Mouse (Mus musculus): ENCODE results near the gene Gnat3. TPM values are rescaled to one million over a fixed set of nuclear protein-coding genes. Genes with fewer than 3 reads are reported as not detected.

The Gnat3 gene
- polyA plus RNA-seq, 1 experiment from 2014 or later: not detected

- Histone ChIP-seq H3K4me2 (ENCODE audit: low read depth, low read length) (no peak overlapping the region), H3K4me1 (ENCODE audit: control insufficient read depth, low read depth, low read length) (no peaks in the 10 kb centered on the region), H3K27ac (ENCODE audit: low read length) (no peak overlapping the region), H3K36me3 (ENCODE audit: control insufficient read depth, insufficient read depth) (no peaks in the 10 kb centered on the region), H3K9me3 (replicated peaks; ENCODE audit: control insufficient read depth, low read length) (no peaks in the 10 kb centered on the region), H3K4me3 (ENCODE audit: low read depth, low read length) (no peak overlapping the region), H3K27me3 (ENCODE audit: control insufficient read depth, insufficient read depth, low read depth, low read length) (no peaks in the 10 kb centered on the region), H3K9ac (ENCODE audit: low read depth, low read length) (no peak overlapping the region)
- no peak for ATAC-seq (ENCODE audit: low read depth)
Observed at GRCm38 (mm10) chr5:18023347-18023746, 61.0 kb downstream of the Gnat3 start.

DNA sequence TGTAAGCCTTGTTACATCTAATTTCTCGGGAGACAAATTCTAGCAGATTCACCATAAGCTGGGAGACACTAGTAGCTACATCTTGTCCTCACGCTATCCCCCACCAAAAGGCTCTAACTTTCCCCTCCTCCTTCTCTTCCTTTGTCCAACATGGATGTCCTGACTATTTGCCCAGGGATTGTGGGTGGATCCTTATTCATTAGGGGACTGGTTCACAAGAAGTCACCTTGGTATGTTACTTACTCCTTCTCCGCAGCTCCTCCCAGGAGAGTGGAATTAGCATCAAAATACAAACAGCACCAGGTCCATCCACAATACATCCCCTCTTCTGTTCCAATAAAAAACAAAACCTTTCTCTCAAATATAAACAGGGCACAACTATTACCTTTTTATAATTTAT, 65.2 kb downstream of the Gnat3 start:
- 72% methylated on average over 3 of the region's 3 CpGs for WGBS (ENCODE audit: insufficient replicate concordance)
- Histone ChIP-seq H3K4me3 (ENCODE audit: low read depth, low read length) (no peak overlapping the region), H3K9me3 (replicated peaks; ENCODE audit: control insufficient read depth, low read length) (no peaks in the 10 kb centered on the region), H3K27me3 (ENCODE audit: control insufficient read depth, insufficient read depth, low read depth, low read length) (no peaks in the 10 kb centered on the region), H3K9ac (ENCODE audit: low read depth, low read length) (no peak overlapping the region), H3K27ac (ENCODE audit: low read length) (no peak overlapping the region), H3K4me1 (ENCODE audit: control insufficient read depth, low read depth, low read length) (no peaks in the 10 kb centered on the region), H3K36me3 (ENCODE audit: control insufficient read depth, insufficient read depth) (no peaks in the 10 kb centered on the region), H3K4me2 (ENCODE audit: low read depth, low read length) (no peak overlapping the region)
- ATAC-seq (ENCODE audit: low read depth): no peak

- 30% methylated on average over 14 of the region's 14 CpGs for WGBS (ENCODE audit: insufficient replicate concordance)
- Histone ChIP-seq H3K36me3 (ENCODE audit: control insufficient read depth, insufficient read depth) (no peaks in the 10 kb centered on the region), H3K27me3 (ENCODE audit: control insufficient read depth, insufficient read depth, low read depth, low read length) (no peaks in the 10 kb centered on the region), H3K4me2 (ENCODE audit: low read depth, low read length) (no peak overlapping the region), H3K27ac (ENCODE audit: low read length) (no peak overlapping the region), H3K4me3 (ENCODE audit: low read depth, low read length) (no peak overlapping the region), H3K4me1 (ENCODE audit: control insufficient read depth, low read depth, low read length) (no peaks in the 10 kb centered on the region), H3K9ac (ENCODE audit: low read depth, low read length) (no peak overlapping the region), H3K9me3 (replicated peaks; ENCODE audit: control insufficient read depth, low read length) (no peaks in the 10 kb centered on the region)
- peak; percentile 74 for ATAC-seq (ENCODE audit: low read depth)
Observed at GRCm38 (mm10) chr5:18035848-18036638, 73.7 kb downstream of the Gnat3 start.

GRCm38 (mm10) chr5:18043022-18043421, 80.7 kb downstream of the Gnat3 start:
- Histone ChIP-seq H3K36me3 (ENCODE audit: control insufficient read depth, insufficient read depth) (no peaks in the 10 kb centered on the region), H3K9ac (ENCODE audit: low read depth, low read length) (no peak overlapping the region), H3K27me3 (ENCODE audit: control insufficient read depth, insufficient read depth, low read depth, low read length) (no peaks in the 10 kb centered on the region), H3K4me2 (ENCODE audit: low read depth, low read length) (no peak overlapping the region), H3K9me3 (replicated peaks; ENCODE audit: control insufficient read depth, low read length) (no peaks in the 10 kb centered on the region), H3K27ac (ENCODE audit: low read length) (no peak overlapping the region), H3K4me1 (ENCODE audit: control insufficient read depth, low read depth, low read length) (no peaks in the 10 kb centered on the region), H3K4me3 (ENCODE audit: low read depth, low read length) (no peak overlapping the region)
- ATAC-seq (ENCODE audit: low read depth): no peak
- 6% methylated on average over 2 of the region's 2 CpGs for WGBS (ENCODE audit: insufficient replicate concordance)

GRCm38 (mm10) chr5:18048841-18049240, 86.5 kb downstream of the Gnat3 start:
- no peak overlapping the region for H3K27ac ChIP-seq (ENCODE audit: low read length)
- no peaks in the 10 kb centered on the region for H3K9me3 ChIP-seq (replicated peaks; ENCODE audit: control insufficient read depth, low read length)
- H3K9ac ChIP-seq (ENCODE audit: low read depth, low read length): no peak overlapping the region
- H3K27me3 ChIP-seq (ENCODE audit: control insufficient read depth, insufficient read depth, low read depth, low read length): no peaks in the 10 kb centered on the region
- no peak overlapping the region for H3K4me2 ChIP-seq (ENCODE audit: low read depth, low read length)
- H3K4me3 ChIP-seq (ENCODE audit: low read depth, low read length): no peak overlapping the region
- ATAC-seq (ENCODE audit: low read depth): no peak
- H3K36me3 ChIP-seq (ENCODE audit: control insufficient read depth, insufficient read depth): no peaks in the 10 kb centered on the region
- H3K4me1 ChIP-seq (ENCODE audit: control insufficient read depth, low read depth, low read length): no peaks in the 10 kb centered on the region
- 72% methylated on average over 1 of the region's 1 CpGs for WGBS (ENCODE audit: insufficient replicate concordance)

- WGBS (ENCODE audit: insufficient replicate concordance): 41% methylated on average over 2 of the region's 2 CpGs
- no peak for ATAC-seq (ENCODE audit: low read depth)
- no peaks in the 10 kb centered on the region for H3K9me3 ChIP-seq (replicated peaks; ENCODE audit: control insufficient read depth, low read length)
- H3K4me1 ChIP-seq (ENCODE audit: control insufficient read depth, low read depth, low read length): no peaks in the 10 kb centered on the region
- no peak overlapping the region for H3K4me3 ChIP-seq (ENCODE audit: low read depth, low read length)
- H3K9ac ChIP-seq (ENCODE audit: low read depth, low read length): no peak overlapping the region
- no peaks in the 10 kb centered on the region for H3K36me3 ChIP-seq (ENCODE audit: control insufficient read depth, insufficient read depth)
- H3K27ac ChIP-seq (ENCODE audit: low read length): no peak overlapping the region
- H3K27me3 ChIP-seq (ENCODE audit: control insufficient read depth, insufficient read depth, low read depth, low read length): no peaks in the 10 kb centered on the region
- H3K4me2 ChIP-seq (ENCODE audit: low read depth, low read length): no peak overlapping the region
Observed at GRCm38 (mm10) chr5:18055323-18055722, 93.0 kb downstream of the Gnat3 start.

Other genes with a start within 250 kb of the Gnat3 start
- 36.8 and 40.2 TPM in 2 replicates for gene Cd36, start 73.7 kb upstream of the Gnat3 start, polyA plus RNA-seq (2015; fragmentation: Nextera tagmentation; extraction: Ambion mirVana)